Mouse (Mus musculus) CH12.LX (cell line): ENCODE results near the gene March9. TPM values are rescaled to one million over a fixed set of nuclear protein-coding genes. Genes with fewer than 3 reads are reported as not detected.
A peak's percentile ranks its signal among the peaks of the same experiment; 100 is the strongest.

ENCODE experiments used
- DNase-seq: peaks from one replicate; pipeline ENCODE4 v3.0.0-alpha.2; 2013; ENCODE audit errors: extremely low read depth
- H3K27ac ChIP-seq: 2 replicates; pipeline ENCODE4 v1.5.1; 2012; ENCODE audit warnings: low read depth, mild to moderate bottlenecking, control low read depth, moderate library complexity; ENCODE audit not compliant: insufficient read depth
- H3K27me3 ChIP-seq: replicated peaks from 2 replicates; pipeline ENCODE3; 2012; ENCODE audit warnings: inconsistent platforms
- H3K36me3 ChIP-seq, 2 experiments: replicated peaks in 1 of 2; 2 replicates each; pipeline versions ENCODE3 to v1.6.1; 2012; ENCODE audit warnings: inconsistent platforms in 1 of 2, low read length in 1 of 2, mild to moderate bottlenecking in 1 of 2, mixed read lengths in 1 of 2, moderate library complexity in 1 of 2; ENCODE audit not compliant: control insufficient read depth in 1 of 2, insufficient read depth in 1 of 2
- H3K4me1 ChIP-seq, 2 experiments: 2 replicates each; pipeline ENCODE4 v1.6.1; 2012; ENCODE audit warnings: inconsistent platforms in 1 of 2, moderate library complexity in 1 of 2; ENCODE audit not compliant: insufficient read depth in 2 of 2, control insufficient read depth in 1 of 2
- H3K4me2 ChIP-seq: 2 replicates; pipeline ENCODE4 v1.6.1; 2012; ENCODE audit warnings: low read depth, mild to moderate bottlenecking, control low read depth; ENCODE audit not compliant: poor library complexity, insufficient read depth, severe bottlenecking
- H3K4me3 ChIP-seq, 3 experiments: fragments of 150-350 bp in 1 of 3; sonication (generic) in 1 of 3; replicated peaks in 1 of 3; 2 replicates each; pipeline versions ENCODE3 to v1.5.1; 2011 to 2012; ENCODE audit warnings: low read depth in 2 of 3, low read length in 2 of 3, mild to moderate bottlenecking in 2 of 3, moderate library complexity in 2 of 3, control low read depth in 1 of 3, improper control_type of control experiment in 1 of 3, inconsistent platforms in 1 of 3, mixed read lengths in 1 of 3; ENCODE audit not compliant: poor library complexity in 1 of 3
- H3K79me2 ChIP-seq: replicated peaks from 2 replicates; pipeline ENCODE4 v1.6.1; 2012; ENCODE audit warnings: mild to moderate bottlenecking, moderate library complexity; ENCODE audit not compliant: control insufficient read depth, poor library complexity, insufficient read depth, severe bottlenecking; ENCODE audit errors: extremely low read depth
- H3K9ac ChIP-seq: 2 replicates; pipeline ENCODE4 v1.6.1; 2012; ENCODE audit warnings: low read depth, mild to moderate bottlenecking, control low read depth, moderate library complexity; ENCODE audit not compliant: insufficient read depth
- H3K9me3 ChIP-seq: replicated peaks from 2 replicates; pipeline ENCODE3; 2012; ENCODE audit warnings: low read length, inconsistent platforms, mixed read lengths
- BHLHE40 ChIP-seq: IDR thresholded peaks from 2 replicates; pipeline ENCODE4 v1.6.1; 2011; ENCODE audit warnings: mild to moderate bottlenecking, low read depth, low read length, improper control_type of control experiment
- CHD1 ChIP-seq: IDR thresholded peaks from 2 replicates; pipeline ENCODE4 v1.6.1; 2012; ENCODE audit warnings: low read depth, low read length, improper control_type of control experiment, inconsistent platforms
- CHD2 ChIP-seq: IDR thresholded peaks from 2 replicates; pipeline ENCODE4 v1.6.1; 2011; ENCODE audit warnings: low read length, improper control_type of control experiment
- CTCF ChIP-seq, 2 experiments: IDR thresholded peaks in 1 of 2; conservative IDR thresholded peaks in 1 of 2; 2 replicates each; pipeline ENCODE4 v1.5.1; 2011 to 2012; ENCODE audit warnings: low read depth in 2 of 2, low read length in 2 of 2, improper control_type of control experiment in 1 of 2, inconsistent platforms in 1 of 2, mild to moderate bottlenecking in 1 of 2, moderate library complexity in 1 of 2
- E2F4 ChIP-seq: IDR thresholded peaks from 2 replicates; pipeline ENCODE4 v1.6.1; 2011; ENCODE audit warnings: low read depth, low read length, improper control_type of control experiment; ENCODE audit not compliant: insufficient replicate concordance
- ELF1 ChIP-seq: IDR thresholded peaks from 2 replicates; pipeline ENCODE4 v1.6.1; 2014; ENCODE audit warnings: low read depth, mild to moderate bottlenecking, inconsistent platforms, low read length, improper control_type of control experiment
- EP300 ChIP-seq: IDR thresholded peaks from 2 replicates; pipeline ENCODE4 v1.6.1; 2011; ENCODE audit warnings: low read length, improper control_type of control experiment
- ETS1 ChIP-seq: conservative IDR thresholded peaks from 2 replicates; pipeline ENCODE4 v1.6.1; 2012; ENCODE audit warnings: low read depth, mild to moderate bottlenecking, inconsistent platforms, low read length, improper control_type of control experiment, moderate library complexity
- GABPA ChIP-seq: IDR thresholded peaks from 2 replicates; pipeline ENCODE4 v1.6.1; 2012; ENCODE audit warnings: low read depth, low read length, improper control_type of control experiment, inconsistent platforms; ENCODE audit not compliant: insufficient replicate concordance
- HCFC1 ChIP-seq: IDR thresholded peaks from 2 replicates; pipeline ENCODE4 v1.6.1; 2012; ENCODE audit warnings: low read depth, mild to moderate bottlenecking, inconsistent platforms, low read length, improper control_type of control experiment
- IRF4 ChIP-seq: IDR thresholded peaks from 2 replicates; pipeline ENCODE4 v1.6.1; 2014; ENCODE audit warnings: low read depth, mild to moderate bottlenecking, inconsistent platforms, low read length, improper control_type of control experiment
- JUN ChIP-seq: IDR thresholded peaks from 2 replicates; pipeline ENCODE4 v1.6.1; 2011; ENCODE audit warnings: low read depth, mild to moderate bottlenecking, low read length, improper control_type of control experiment, moderate library complexity; ENCODE audit not compliant: insufficient read depth
- JUND ChIP-seq: conservative IDR thresholded peaks from 2 replicates; pipeline ENCODE4 v1.6.1; 2011; ENCODE audit warnings: low read depth, low read length, improper control_type of control experiment
- KAT2A ChIP-seq: IDR thresholded peaks from 2 replicates; pipeline ENCODE4 v1.6.1; 2012; ENCODE audit warnings: low read length, improper control_type of control experiment, inconsistent platforms; ENCODE audit not compliant: insufficient replicate concordance
- MAFK ChIP-seq: IDR thresholded peaks from 2 replicates; pipeline ENCODE4 v1.6.1; 2011; ENCODE audit warnings: low read length, improper control_type of control experiment; ENCODE audit not compliant: insufficient replicate concordance
- MAX ChIP-seq: IDR thresholded peaks from 2 replicates; pipeline ENCODE4 v1.6.1; 2011; ENCODE audit warnings: low read length, improper control_type of control experiment
- MAZ ChIP-seq: IDR thresholded peaks from 2 replicates; pipeline ENCODE4 v1.6.1; 2012; ENCODE audit warnings: low read depth, mild to moderate bottlenecking, inconsistent platforms, low read length, improper control_type of control experiment, moderate library complexity
- MEF2A ChIP-seq: IDR thresholded peaks from 2 replicates; pipeline ENCODE4 v1.6.1; 2014; ENCODE audit warnings: low read depth, mild to moderate bottlenecking, inconsistent platforms, low read length, improper control_type of control experiment, borderline replicate concordance
- MXI1 ChIP-seq: IDR thresholded peaks from 2 replicates; pipeline ENCODE4 v1.6.1; 2011; ENCODE audit warnings: mild to moderate bottlenecking, low read depth, low read length, improper control_type of control experiment
- MYC ChIP-seq: IDR thresholded peaks from 2 replicates; pipeline ENCODE4 v1.6.1; 2011; ENCODE audit warnings: low read depth, mild to moderate bottlenecking, improper control_type of control experiment, low read length
- NELFE ChIP-seq: IDR thresholded peaks from 2 replicates; pipeline ENCODE4 v1.6.1; 2011; ENCODE audit warnings: low read depth, low read length, improper control_type of control experiment
- NRF1 ChIP-seq: IDR thresholded peaks from 2 replicates; pipeline ENCODE4 v1.6.1; 2014; ENCODE audit warnings: low read depth, mild to moderate bottlenecking, inconsistent platforms, low read length, improper control_type of control experiment, moderate library complexity
- PAX5 ChIP-seq: IDR thresholded peaks from 2 replicates; pipeline ENCODE4 v1.6.1; 2012; ENCODE audit warnings: low read length, inconsistent platforms, mixed read lengths
- POLR2A ChIP-seq: IDR thresholded peaks from 2 replicates; pipeline ENCODE4 v1.6.1; 2011; ENCODE audit warnings: low read depth, mild to moderate bottlenecking, improper control_type of control experiment, low read length
- POLR2AphosphoS2 ChIP-seq: IDR thresholded peaks from 2 replicates; pipeline ENCODE4 v1.6.1; 2011; ENCODE audit warnings: low read depth, low read length, improper control_type of control experiment
- RAD21 ChIP-seq: IDR thresholded peaks from 2 replicates; pipeline ENCODE4 v1.6.1; 2011; ENCODE audit warnings: low read depth, mild to moderate bottlenecking, low read length, improper control_type of control experiment, moderate library complexity
- RCOR1 ChIP-seq: conservative IDR thresholded peaks from 2 replicates; pipeline ENCODE4 v1.6.1; 2012; ENCODE audit warnings: low read depth, mild to moderate bottlenecking, inconsistent platforms, low read length, improper control_type of control experiment
- SIN3A ChIP-seq: IDR thresholded peaks from 2 replicates; pipeline ENCODE4 v1.6.1; 2012; ENCODE audit warnings: low read length, improper control_type of control experiment, inconsistent platforms
- SMC3 ChIP-seq: IDR thresholded peaks from 2 replicates; pipeline ENCODE4 v1.6.1; 2011; ENCODE audit warnings: low read depth, low read length, improper control_type of control experiment
- TBP ChIP-seq: conservative IDR thresholded peaks from 2 replicates; pipeline ENCODE4 v1.6.1; 2011; ENCODE audit warnings: low read depth, low read length, improper control_type of control experiment
- TCF12 ChIP-seq: IDR thresholded peaks from 2 replicates; pipeline ENCODE4 v1.6.1; 2014; ENCODE audit warnings: low read depth, mild to moderate bottlenecking, inconsistent platforms, low read length, improper control_type of control experiment
- UBTF ChIP-seq: IDR thresholded peaks from 2 replicates; pipeline ENCODE4 v1.6.1; 2012; ENCODE audit warnings: low read depth, mild to moderate bottlenecking, inconsistent platforms, low read length, improper control_type of control experiment, moderate library complexity
- USF1 ChIP-seq: IDR thresholded peaks from 2 replicates; pipeline ENCODE4 v1.6.1; 2014; ENCODE audit warnings: low read depth, mild to moderate bottlenecking, inconsistent platforms, low read length, improper control_type of control experiment
- USF2 ChIP-seq: conservative IDR thresholded peaks from 2 replicates; pipeline ENCODE4 v1.6.1; 2011; ENCODE audit warnings: low read depth, low read length, improper control_type of control experiment
- ZC3H11A ChIP-seq: IDR thresholded peaks from 2 replicates; pipeline ENCODE4 v1.6.1; 2012; ENCODE audit warnings: low read depth, mild to moderate bottlenecking, inconsistent platforms, low read length, improper control_type of control experiment
- ZKSCAN1 ChIP-seq: IDR thresholded peaks from 2 replicates; pipeline ENCODE4 v1.6.1; 2012; ENCODE audit warnings: low read depth, inconsistent platforms, low read length, improper control_type of control experiment, borderline replicate concordance
- ZMIZ1 ChIP-seq: IDR thresholded peaks from 2 replicates; pipeline ENCODE4 v1.6.1; 2012; ENCODE audit warnings: low read depth, mild to moderate bottlenecking, inconsistent platforms, low read length, improper control_type of control experiment
- ZNF384 ChIP-seq: IDR thresholded peaks from 2 replicates; pipeline ENCODE4 v1.6.1; 2012; ENCODE audit warnings: low read depth, low read length, improper control_type of control experiment, inconsistent platforms
- dilution Hi-C: fragments of 300-500 bp; cut with MboI; formaldehyde crosslinking; loops from 2 replicates; pipeline ENCODE4 v1.14.3; 2020; ENCODE audit warnings: low sequenced_read_pairs; ENCODE audit not compliant: extremely low pct_unique_long_range_greater_than_20kb, extremely low pct_ligation_motif_present
- in situ Hi-C: fragments of 300-500 bp; cut with MboI; formaldehyde crosslinking; loops from 3 replicates; pipeline ENCODE4 v1.14.3; 2019; ENCODE audit warnings: low sequenced_read_pairs, low pct_ligation_motif_present, low pct_unique_long_range_greater_than_20kb, mixed read lengths
- polyA plus RNA-seq: library from polyadenylated mRNA; unstranded; fragments of >175 nt; gene quantifications from 2 replicates; pipeline ENCODE4 v1.2.1, GENCODE M21; 2012; ENCODE audit warnings: low read depth; ENCODE audit not compliant: insufficient read length
- total RNA-seq, 2 experiments: library from RNA; depleted of rRNA; stranded (reverse); fragments of 300-350 nt in 1 of 2; fragments of >200 nt in 1 of 2; gene quantifications; 2 replicates each; pipeline ENCODE4 v1.2.3; 2012 to 2014

The March9 gene
- total and polyA plus RNA-seq, 3 experiments: 0.68 to 3.4 (median 1.0) TPM

DNA sequence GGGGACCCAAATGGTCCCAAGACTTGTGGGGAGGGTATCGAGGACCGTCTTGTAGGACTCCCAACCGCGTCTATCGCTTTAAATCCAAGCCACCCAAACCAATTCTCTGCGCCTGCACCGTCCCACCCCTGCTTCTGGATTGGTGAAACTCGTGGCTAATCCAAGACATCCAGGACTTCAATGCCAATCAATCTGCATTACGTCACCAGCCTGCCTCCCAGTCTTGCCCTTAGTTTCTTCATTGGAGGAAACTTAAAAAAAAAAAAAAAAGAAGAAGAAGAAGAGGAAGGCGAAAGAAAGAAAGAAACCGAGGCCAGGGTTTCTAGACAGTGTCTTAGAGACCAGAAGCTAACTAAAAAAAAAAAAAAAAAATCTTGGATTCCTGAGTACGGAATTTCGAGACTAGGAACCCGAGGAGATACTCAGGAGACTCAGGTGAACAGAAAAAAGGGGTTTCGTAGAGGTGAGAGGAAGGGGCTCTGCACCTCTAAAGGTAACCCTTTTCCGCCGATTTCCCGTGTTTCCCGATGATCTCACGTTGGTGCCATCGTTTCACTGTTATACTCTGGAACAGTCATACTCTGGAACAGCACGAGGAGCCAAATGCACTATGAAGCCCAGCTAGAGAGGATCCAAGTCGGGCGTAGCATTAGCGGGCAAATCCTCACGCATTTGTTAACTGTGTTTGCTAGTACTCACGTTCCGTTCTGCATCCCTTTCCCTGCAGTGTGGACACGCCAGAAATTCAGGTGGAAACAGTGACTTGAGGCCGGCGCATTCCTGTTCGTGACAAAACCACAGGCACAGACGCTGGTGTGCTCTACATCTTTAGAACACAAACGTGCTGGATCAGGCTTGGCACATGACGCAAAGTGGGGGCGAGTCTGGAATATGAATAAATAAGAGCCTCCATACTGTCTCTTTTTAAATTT, 10.5 kb upstream of the March9 start, which contains the start of gene Tspan31:
TSS of gene Tspan31 (minus strand) at position 75 of the 932 bp plus-strand sequence.
- dilution Hi-C loops: no loop called here
- H3K9ac ChIP-seq: peak within 1 kb of the TSS; percentile 97
- peak; percentile 98 for DNase-seq
- H3K4me1 ChIP-seq: peaks cover 4 to 34% of the 10 kb centered on the region in 2 experiments; a peak in 3 of 4 replicates
- peak within 1 kb of the TSS; percentile 66 to 87 (median 86) for H3K4me3 ChIP-seq
- H3K36me3 ChIP-seq: peaks cover 30 to 32% of the 10 kb centered on the region in 2 experiments
- peak within 1 kb of the TSS; percentile 63 for H3K27ac ChIP-seq
- H3K4me2 ChIP-seq: peak within 1 kb of the TSS; percentile 64
- H3K79me2 ChIP-seq: peaks cover 11% of the 10 kb centered on the region
- in situ Hi-C loops: no loop called here
- TF ChIP-seq PAX5 (no peak), JUND (no peak), TBP (peak; percentile 47; the same call in 1 of the 2 replicates), NRF1 (peak; percentile 81), EP300 (no peak), CTCF (conservative IDR thresholded peaks at IDR 0.05 in 1 of 2, IDR thresholded peaks at IDR 0.05 in 1 of 2; ENCODE audit: low read depth in 2 of 2, low read length in 2 of 2) (no peak), IRF4 (no peak), UBTF (no peak; the same call in 1 of the 2 replicates), TCF12 (peak; percentile 14; the same call in 1 of the 2 replicates), HCFC1 (peak; percentile 66), MAX (no peak), POLR2A (peak; percentile 76), MAZ (no peak), JUN (no peak; the same call in 1 of the 2 replicates), MAFK (no peak), BHLHE40 (peak; percentile 81), POLR2AphosphoS2 (no peak), USF2 (no peak), ZC3H11A (no peak), ZNF384 (peak; percentile 98), KAT2A (0 out of 2 replicates have a peak, but pooled peaks have one; percentile 1), ELF1 (no peak), ZMIZ1 (no peak), ETS1 (no peak), CHD2 (0 out of 2 replicates have a peak, but pooled peaks have one; percentile 16), E2F4 (no peak), GABPA (no peak), MYC (no peak), NELFE (no peak; the same call in 1 of the 2 replicates), SMC3 (no peak), CHD1 (no peak), MEF2A (no peak), ZKSCAN1 (no peak), MXI1 (0 out of 2 replicates have a peak, but pooled peaks have one; percentile 46), RCOR1 (no peak), RAD21 (no peak), SIN3A (peak; percentile 67; the same call in 1 of the 2 replicates), USF1 (no peak)
- H3K9me3 ChIP-seq: no peaks in the 10 kb centered on the region
- no peaks in the 10 kb centered on the region for H3K27me3 ChIP-seq
